Mouse (Mus musculus): ENCODE measurements at regions not wholly inside any gene's neighbourhood (a gene's known extent, or its start where the extent isn't known, plus 50 kb on each side); places are given as distances from the start of the nearest gene placed in this dataset.
A peak's percentile ranks its signal among the peaks of the same experiment; 100 is the strongest.
"Not testable (repeated sequence)": the region's sequence is repeated elsewhere in the genome, so short reads cannot be mapped to it uniquely, and the experiment has no call there.

DNA sequence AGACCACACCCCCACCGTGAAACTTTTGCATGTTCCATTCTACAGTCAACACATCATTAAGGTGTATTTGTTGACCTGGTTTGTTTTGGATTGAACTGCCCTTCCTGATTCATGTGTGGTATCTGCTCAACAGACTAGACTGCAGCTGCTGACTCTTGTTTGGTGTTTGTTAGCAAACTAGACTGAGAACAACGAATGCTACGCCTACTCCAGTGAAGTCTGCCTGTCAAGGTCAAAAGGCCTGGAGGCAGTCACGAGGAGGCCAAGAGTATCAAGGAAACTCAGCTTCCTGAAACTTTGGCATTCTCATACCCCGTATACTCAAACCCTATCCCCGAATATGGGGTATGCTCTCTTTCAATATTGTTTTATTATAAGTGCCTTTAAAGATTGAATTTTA is 194.2 kb upstream of the Spin1 start:
- DNase-seq (ENCODE audit: low spot score), result not testable (repeated sequence)

DNA sequence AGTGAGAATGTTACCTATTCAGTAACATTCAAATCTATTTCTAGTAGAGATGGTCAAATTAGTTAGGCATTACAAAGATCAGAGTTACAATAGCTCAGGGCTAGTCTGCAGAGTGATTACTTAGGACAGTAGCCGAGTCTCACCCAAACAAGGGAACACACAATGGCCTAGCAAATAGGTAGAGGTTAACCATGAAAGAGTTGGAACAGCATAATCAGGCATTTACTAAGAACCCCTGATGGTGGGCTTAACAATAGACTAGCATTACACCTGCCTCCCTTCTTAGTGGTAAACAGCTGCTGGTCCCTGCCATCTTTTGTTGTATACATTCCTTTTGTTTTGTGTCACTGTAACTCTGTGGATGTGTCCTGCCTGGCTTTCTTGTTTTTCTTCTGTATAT is 193.8 kb upstream of the Spin1 start:
- no peak for DNase-seq (ENCODE audit: low spot score)

GRCm38 (mm10) chr13:50912776-50913175 is 187.9 kb upstream of the Spin1 start:
- DNase-seq (ENCODE audit: low spot score), result not testable (repeated sequence)

- not testable (repeated sequence) for DNase-seq (ENCODE audit: low spot score)
Observed at GRCm38 (mm10) chr13:50934017-50934416, 166.7 kb upstream of the Spin1 start.

DNA sequence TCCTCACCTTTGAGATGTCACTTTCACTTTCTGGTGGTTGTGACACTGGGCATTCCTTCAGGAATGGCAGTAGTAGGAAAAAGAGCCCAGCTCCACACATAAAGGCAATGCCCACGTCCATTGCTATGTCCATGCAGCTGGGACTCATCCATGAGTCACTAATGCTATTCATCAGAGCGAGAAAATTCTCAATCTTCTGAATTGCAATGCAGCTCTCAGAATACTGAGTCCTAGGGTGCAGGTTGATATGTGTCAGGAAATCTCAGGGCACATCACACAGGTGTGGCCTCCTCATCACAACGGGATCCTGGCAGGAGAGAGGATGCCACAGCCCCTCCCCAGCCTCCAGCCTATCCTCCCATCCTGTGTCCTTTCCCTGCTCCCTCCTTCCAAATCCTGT is 158.1 kb upstream of the Spin1 start:
- DNase-seq (ENCODE audit: low spot score), result no peak

- DNase-seq (ENCODE audit: low spot score), result peak; percentile 91
Observed at GRCm38 (mm10) chr13:50949545-50950226, 151.0 kb upstream of the Spin1 start.

GRCm38 (mm10) chr13:50954671-50955070 is 146.0 kb upstream of the Spin1 start:
- DNase-seq (ENCODE audit: low spot score), result no peak

- no peak for DNase-seq (ENCODE audit: low spot score)
Observed at GRCm38 (mm10) chr13:50958051-50958883, 142.4 kb upstream of the Spin1 start.

GRCm38 (mm10) chr13:50960909-50961308 is 139.8 kb upstream of the Spin1 start:
- no peak for DNase-seq (ENCODE audit: low spot score)

- DNase-seq (ENCODE audit: low spot score), result no peak
Observed at GRCm38 (mm10) chr13:50964070-50964469, 136.6 kb upstream of the Spin1 start.

DNA sequence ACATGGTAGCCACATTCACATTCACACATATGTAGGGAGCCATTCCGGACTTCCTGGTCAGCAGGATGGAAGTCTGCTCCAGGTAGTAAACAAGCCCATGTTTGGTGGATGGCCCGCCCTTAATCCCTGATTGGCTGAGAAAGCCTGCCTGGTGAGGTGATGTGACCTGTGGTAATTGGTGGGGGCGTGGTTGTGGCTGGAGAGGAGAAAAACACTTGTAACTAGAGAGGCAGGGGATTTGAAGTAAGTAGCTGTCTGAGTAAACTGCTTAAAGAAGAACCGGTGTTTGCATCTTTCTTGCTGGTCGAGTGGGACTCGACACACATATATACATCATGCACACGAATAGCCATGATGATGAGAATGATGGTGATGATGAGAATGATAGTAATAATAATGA is 135.6 kb upstream of the Spin1 start:
- DNase-seq (ENCODE audit: low spot score), result not testable (repeated sequence)

DNA sequence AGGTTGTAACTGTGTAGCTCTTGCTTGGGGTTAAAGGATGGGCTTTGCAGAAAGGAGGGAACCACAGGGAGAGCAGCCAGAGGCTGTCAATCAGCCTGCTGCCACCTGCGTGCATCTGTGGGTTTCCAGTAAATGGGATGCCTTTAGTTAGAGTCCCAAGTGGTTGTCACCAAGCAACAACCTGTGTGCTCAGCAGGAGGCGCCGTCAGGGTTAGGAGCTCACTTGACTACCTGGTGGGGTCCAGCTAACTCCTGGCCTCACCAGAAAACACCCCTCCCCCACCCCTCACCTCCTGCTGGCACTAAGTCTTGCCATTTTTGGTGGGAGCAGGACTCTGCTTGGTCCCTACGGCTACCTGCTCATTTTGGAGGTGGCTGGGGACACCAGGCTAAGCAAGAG is 135.0 kb upstream of the Spin1 start:
- DNase-seq (ENCODE audit: low spot score), result no peak

DNA sequence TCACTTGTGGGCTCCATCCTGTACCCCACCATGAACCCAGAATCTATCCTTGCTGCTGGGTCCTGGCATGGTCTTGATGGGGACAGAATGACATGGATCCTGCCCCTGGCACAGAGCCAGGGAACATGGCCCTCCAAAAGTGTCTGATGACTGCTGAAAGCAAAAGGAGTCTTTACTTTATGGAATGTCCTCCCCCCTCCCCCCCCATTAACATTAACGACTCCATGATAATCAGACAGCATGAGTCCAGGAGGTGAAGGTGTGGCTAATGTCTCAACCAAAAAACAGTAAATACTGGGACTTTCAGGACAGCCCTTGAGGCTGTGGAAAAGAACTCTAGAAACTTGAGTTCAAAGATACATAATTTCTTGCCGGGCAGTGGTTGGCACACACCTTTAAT is 133.9 kb upstream of the Spin1 start:
- DNase-seq (ENCODE audit: low spot score), result no peak

DNA sequence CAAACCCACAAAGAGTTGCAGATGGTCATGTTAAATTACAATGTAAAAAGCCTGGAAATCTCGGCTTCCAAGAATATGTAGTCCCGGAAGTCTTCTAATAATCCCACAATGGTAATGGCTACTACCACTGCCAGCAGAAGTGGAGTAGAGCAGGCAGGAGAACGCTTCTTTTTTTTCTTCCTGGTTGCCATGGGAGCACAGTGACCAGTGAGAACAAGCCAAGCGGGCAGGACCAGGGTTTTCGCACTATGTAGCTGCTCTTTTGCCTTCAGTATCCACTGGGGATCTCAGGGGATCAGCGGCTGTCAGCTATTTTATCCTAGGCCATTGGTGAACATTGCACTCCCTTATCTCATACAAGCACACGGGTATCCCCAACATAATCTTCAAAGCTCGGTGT is 127.3 kb upstream of the Spin1 start:
- DNase-seq (ENCODE audit: low spot score), result no peak

DNA sequence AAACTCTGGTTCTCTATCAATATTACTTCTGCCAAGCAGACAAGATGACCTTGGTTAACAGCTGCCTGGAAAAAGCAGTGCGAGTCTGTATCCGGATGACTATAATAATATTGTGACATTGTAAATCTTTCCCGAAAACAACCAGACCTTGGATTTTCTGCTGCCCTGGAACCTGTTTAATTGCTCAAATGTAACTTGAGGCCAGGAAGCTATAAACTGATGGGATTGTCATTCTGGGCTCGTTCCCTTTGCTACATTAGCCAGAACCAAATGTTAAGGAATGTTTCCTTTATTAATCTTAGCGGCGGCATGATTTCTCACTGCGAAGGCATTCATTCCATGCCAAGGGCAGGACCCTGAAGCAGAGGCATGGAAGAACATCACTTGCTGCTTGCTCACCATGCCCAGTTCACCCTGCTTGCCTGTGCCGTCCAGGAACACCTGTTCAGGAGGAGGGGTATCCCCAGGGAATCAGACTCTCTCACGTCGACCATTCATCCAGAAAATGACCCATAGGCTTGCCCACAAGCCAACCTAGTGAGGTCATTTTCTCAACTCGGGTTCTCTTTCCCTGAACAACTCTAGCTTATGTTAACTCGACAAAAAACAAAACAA is 125.3 kb upstream of the Spin1 start:
- DNase-seq (ENCODE audit: low spot score), result no peak

DNA sequence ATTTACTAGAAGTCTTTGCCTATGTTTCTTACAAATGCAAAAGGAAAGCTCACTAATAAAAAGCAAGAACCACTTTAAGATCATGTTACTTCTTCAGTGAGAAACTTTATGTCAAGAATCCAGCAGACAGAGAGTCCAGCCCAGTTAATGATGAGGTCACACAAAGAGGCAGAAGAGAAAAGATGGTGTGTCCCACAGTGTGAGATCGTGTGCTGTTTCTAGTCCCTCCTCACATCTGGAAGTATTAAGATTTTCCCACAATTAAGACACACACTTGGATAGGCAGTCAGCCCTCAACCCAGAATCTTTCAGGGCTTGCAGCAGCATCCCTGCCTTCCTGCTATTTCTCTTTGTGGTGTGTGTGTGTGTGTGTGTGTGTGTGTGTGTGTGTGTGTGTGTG is 118.7 kb upstream of the Spin1 start:
- DNase-seq (ENCODE audit: low spot score), result no peak

- no peak for DNase-seq (ENCODE audit: low spot score)
Observed at GRCm38 (mm10) chr13:50982990-50983389, 117.7 kb upstream of the Spin1 start.

GRCm38 (mm10) chr13:50991726-50992432 is 108.8 kb upstream of the Spin1 start:
- DNase-seq (ENCODE audit: low spot score), result no peak

GRCm38 (mm10) chr13:50999738-51000137 is 100.9 kb upstream of the Spin1 start:
- no peak for DNase-seq (ENCODE audit: low spot score)

DNA sequence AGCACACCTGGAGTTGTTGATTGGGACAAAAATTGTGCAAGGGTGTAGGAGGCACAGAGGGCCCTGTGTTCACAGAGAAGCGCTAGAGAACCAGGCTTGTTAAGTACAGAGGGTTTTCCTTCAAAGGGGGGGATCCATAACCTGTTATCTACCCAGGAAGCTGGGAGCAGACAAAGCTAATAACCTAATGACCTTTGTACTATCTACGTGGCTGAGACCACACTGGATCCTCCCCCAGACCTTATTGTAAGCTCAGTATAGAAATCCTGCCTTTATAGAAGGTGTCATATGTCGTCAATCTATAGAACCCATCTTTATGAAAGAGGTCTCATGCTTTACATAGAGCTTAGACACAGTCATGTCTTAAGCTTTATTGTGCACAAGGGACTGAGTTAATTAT is 95.9 kb upstream of the Spin1 start:
- no peak for DNase-seq (ENCODE audit: low spot score)

- no peak for DNase-seq (ENCODE audit: low spot score)
Observed at GRCm38 (mm10) chr13:51010736-51011135, 89.9 kb upstream of the Spin1 start.

DNA sequence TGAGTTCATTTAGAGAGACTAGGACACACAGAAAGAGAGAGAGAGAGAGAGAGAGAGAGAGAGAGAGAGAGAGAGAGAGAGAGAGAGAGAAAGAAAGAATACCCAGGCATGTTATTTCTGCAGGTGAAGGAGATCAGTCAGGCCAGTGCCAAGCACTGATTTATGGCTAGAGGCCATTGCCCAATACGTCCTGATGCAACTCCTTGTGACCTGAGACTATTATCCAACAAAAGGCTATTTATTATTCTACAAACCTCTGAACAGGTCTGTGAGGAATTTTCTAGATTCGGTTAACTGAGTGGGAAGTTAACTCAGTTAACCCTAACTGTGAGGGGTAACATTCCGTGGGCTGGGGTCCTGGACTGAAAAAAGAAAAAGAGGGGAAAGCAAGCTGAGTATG is 84.5 kb upstream of the Spin1 start:
- DNase-seq (ENCODE audit: low spot score), result no peak
